Mouse (Mus musculus): ENCODE measurements around the gene Psma6.
A peak's percentile ranks its signal among the peaks of the same experiment; 100 is the strongest.
"Not testable (repeated sequence)": the region's sequence is repeated elsewhere in the genome, so short reads cannot be mapped to it uniquely, and the experiment has no call there.

The Psma6 gene

GRCm38 (mm10) chr12:55392733-55393577 is 8.9 kb downstream of the Psma6 start:
- DNase-seq = no peak

GRCm38 (mm10) chr12:55395601-55396000 is 11.6 kb downstream of the Psma6 start:
- DNase-seq = not testable (repeated sequence)

- no peak for DNase-seq
These were observed 12.5 kb downstream of the Psma6 start for GRCm38 (mm10) chr12:55396536-55396935.

GRCm38 (mm10) chr12:55397544-55398239 is 13.7 kb downstream of the Psma6 start:
- no peak for DNase-seq

GRCm38 (mm10) chr12:55398240-55399127 is 14.5 kb downstream of the Psma6 start:
- peak; percentile 89 for DNase-seq

GRCm38 (mm10) chr12:55399128-55399677 is 15.2 kb downstream of the Psma6 start:
- no peak for DNase-seq

GRCm38 (mm10) chr12:55407888-55408287 is 23.9 kb downstream of the Psma6 start:
- no peak for DNase-seq

- no peak for DNase-seq
These were observed 31.2 kb downstream of the Psma6 start for GRCm38 (mm10) chr12:55415255-55415654.

- DNase-seq = peak; percentile 67
These were observed 31.7 kb downstream of the Psma6 start for GRCm38 (mm10) chr12:55415762-55416161.

GRCm38 (mm10) chr12:55420220-55420619 is 36.2 kb downstream of the Psma6 start:
- DNase-seq = no peak

- DNase-seq = no peak
These were observed 38.0 kb downstream of the Psma6 start for GRCm38 (mm10) chr12:55422057-55422456.

GRCm38 (mm10) chr12:55426300-55426699 is 42.3 kb downstream of the Psma6 start:
- DNase-seq = no peak

GRCm38 (mm10) chr12:55429201-55429600 is 45.2 kb downstream of the Psma6 start:
- no peak for DNase-seq

GRCm38 (mm10) chr12:55429956-55430355 is 45.9 kb downstream of the Psma6 start:
- DNase-seq = no peak

GRCm38 (mm10) chr12:55432284-55432919 is 48.4 kb downstream of the Psma6 start:
- no peak for DNase-seq

- no peak for DNase-seq
These were observed 48.9 kb downstream of the Psma6 start for GRCm38 (mm10) chr12:55432920-55433284.

- peak; percentile 42 for DNase-seq
These were observed 49.9 kb downstream of the Psma6 start for GRCm38 (mm10) chr12:55433802-55434435.

- DNase-seq = peak; percentile 41
These were observed 51.1 kb downstream of the Psma6 start for GRCm38 (mm10) chr12:55435080-55435479.

GRCm38 (mm10) chr12:55437122-55437826 is 53.3 kb downstream of the Psma6 start:
- no peak for DNase-seq

GRCm38 (mm10) chr12:55438058-55438457 is 54.0 kb downstream of the Psma6 start:
- no peak for DNase-seq

- DNase-seq = no peak
These were observed 54.7 kb downstream of the Psma6 start for GRCm38 (mm10) chr12:55438611-55439137.
